Mouse (Mus musculus) natural killer cell, adult 2 months (primary cell): ENCODE data around the gene Oprm1.
"Not testable (repeated sequence)": the region's sequence is repeated elsewhere in the genome, so short reads cannot be mapped to it uniquely, and the experiment has no call there.

Experiments
- DNase-seq, 2 experiments: peaks; one replicate each; pipeline ENCODE4 v3.0.0; 2022; ENCODE audit warnings: low spot score in 2 of 2

Gene Oprm1

DNA sequence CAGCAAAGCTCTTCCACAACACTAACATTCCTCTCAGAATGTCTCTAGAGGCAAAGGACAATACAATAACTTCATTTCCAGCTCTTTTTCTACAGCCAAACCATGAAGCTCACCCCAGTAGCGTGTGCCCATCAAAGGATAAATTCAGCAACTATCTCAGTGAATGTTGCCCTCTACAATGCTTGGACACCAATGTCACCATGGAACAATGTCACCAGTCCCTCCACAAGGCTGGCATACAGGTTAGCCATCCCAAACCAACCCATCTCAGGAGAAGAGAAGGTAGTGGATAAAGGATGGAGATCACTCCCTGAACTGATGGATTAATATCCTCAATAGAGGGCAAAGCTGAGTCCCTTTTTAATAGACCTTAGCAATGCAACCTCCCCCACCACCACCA, 220.4 kb downstream of the Oprm1 start:
- DNase-seq = no peak

DNA sequence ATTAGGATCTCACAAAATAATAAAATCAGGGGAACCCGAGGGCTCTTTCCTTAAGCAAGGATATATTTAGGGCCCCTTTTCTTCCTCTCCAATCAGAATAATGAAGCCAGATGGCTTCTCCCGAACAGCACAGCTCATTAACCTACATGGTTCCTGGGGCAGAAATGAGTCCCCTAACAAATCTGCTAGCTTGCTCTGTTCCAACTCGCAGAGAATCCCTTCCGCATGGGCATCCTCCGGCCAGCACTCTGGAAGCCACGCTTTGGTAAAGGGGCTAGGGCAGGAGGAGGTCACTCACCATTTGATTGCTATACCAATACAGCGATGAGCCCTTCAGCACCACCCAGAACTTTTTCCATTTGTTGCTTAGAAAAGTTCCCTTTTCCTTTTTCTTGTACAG, 220.9 kb downstream of the Oprm1 start:
- no peak for DNase-seq

DNA sequence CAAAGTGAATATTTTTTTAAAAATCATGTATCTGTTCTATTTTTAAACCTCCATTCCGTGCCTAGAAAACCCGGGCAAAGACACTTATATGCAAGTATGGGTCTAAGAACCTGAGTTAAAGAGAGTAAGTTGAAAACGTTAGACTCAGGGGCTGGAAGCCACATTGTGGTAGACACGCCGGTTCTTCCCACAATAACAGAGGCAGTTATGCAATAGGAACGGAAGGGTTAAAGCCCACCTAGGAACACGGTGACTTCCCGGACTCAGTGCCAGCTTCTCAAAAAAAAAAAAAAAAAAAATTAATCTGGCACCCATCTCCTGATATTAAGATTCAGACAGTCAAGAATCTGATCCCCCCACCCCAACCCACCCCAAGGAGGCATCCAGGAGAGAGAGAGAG, 221.5 kb downstream of the Oprm1 start:
- no peak for DNase-seq

DNA sequence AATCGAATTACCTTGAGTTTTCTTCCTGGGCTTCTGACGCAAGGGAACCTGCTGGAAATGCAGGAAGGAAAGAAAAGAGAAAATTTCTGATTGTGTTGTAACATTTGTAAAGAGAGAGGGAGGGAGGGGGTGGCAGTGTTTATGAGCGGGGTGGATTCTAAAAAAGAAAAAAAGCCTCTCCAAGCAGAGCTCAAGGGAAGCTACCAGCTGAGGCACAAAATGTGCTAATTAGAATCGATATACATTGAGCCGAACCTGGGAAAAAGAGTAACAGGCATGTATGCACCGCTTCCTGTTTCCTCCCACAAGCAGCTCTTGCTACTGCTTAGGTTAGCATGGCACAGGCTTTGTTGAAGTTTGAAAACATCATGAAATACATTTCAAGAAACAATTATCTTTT, 221.9 kb downstream of the Oprm1 start:
- DNase-seq = no peak

GRCm38 (mm10) chr10:6982751-6983151, 224.4 kb downstream of the Oprm1 start:
- peak; percentile 66 to 71 for DNase-seq

DNA sequence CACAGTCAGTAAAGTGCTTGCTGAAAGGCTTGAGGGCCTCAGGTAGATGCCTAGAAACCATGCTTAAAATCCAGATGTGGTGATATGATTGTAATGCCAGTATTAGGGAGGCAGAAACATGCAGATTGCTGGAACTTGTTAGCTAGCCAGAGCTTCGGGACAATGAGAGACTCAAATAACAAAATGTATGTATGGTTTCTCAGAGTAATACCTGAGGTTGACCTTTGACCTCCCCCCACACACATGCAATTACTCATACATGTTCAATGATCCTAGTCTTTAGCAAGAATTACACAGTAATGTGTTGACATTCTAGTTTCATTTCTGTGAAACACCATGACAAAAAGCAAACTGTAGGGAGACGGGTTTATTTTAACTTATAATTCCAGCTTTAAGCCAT, 225.1 kb downstream of the Oprm1 start:
- DNase-seq = no peak

GRCm38 (mm10) chr10:6986246-6986645, 227.9 kb downstream of the Oprm1 start:
- no peak for DNase-seq

- DNase-seq = peak; percentile 35 to 53
Measured at GRCm38 (mm10) chr10:6987399-6988098, 229.2 kb downstream of the Oprm1 start.

- DNase-seq = peak; percentile 70 to 83
Measured at GRCm38 (mm10) chr10:6988555-6988954, 230.2 kb downstream of the Oprm1 start.

GRCm38 (mm10) chr10:6996895-6997294, 238.6 kb downstream of the Oprm1 start:
- no peak for DNase-seq

GRCm38 (mm10) chr10:6998576-6999250, 240.4 kb downstream of the Oprm1 start:
- DNase-seq = no peak

DNA sequence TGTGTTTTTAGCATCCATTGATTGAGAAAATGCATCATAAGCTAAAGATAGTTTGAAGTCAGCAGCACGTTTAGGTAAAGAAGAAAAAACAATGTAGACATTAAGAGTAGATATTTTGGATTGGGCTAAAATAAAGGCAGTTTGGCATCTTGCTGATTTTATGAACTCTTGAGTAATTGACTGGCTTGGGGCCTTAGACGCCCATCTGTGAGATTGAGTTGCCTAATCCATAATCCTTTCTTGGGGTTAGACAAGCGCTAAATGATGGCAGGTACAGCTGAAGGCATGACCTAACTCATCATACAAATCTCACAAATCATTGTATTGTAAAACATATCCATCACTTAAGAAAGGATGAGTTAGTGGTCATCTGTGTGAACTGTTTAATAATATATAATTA, 241.0 kb downstream of the Oprm1 start:
- DNase-seq = no peak

DNA sequence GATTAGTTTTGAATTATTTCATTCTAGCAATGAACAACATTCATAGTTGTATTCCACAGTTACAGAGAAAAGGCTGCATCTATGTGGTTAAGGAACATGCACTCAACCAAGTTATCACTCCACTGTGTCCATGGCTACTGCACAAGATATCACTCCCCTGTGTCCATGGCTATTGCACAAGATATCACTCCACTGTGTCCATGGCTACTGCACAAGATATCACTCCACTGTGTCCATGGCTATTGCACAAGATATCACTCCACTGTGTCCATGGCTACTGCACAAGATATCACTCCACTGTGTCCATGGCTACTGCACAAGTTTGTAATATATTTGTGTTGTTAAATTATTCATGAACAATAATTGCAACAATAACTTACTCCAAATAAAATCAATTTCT, 245.6 kb downstream of the Oprm1 start:
- not testable (repeated sequence) for DNase-seq

DNA sequence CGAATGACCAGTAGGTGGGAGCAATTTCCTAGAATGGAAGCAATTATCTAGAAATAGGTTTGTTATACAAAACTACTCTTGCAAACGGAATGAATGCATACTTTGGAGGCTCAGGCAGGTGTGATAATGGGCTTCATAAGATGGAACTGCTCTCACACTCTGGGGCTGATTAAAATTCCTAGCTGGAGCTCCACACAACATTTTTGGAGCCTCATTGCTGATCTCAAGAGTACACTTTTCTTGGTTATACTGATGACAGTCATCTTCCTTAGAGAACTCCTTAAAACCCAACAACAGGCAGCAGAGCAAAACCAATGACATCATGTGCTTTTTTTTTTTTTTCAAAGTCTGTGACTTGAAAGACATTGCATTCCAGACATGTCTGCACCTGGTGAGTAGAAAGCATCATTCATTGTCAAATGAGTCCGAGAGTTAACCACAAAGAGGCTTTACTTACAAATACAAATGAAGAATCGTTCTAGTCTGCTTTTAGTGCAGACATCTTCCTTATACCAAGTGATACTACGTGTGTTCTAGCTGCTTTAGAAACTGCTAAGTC, 246.8 kb downstream of the Oprm1 start:
- no peak for DNase-seq

DNA sequence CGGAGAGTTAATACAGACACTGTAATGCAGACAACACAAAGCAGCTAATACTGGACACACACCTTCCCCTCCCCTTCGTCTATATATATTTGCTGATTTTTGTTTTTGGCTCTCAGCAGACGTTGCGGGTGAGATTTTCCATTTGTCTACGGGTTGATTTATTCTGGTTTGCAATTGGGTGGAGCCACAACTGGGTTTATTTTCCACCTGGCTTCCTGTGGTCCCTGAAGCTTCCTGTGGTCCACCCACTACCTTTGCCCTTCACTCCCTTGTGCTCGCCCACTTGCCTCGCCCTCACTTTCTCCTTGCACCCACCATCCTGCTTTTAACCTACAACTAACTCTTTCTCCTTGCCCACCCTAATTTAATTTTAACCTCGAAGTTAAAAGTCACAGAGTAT, 252.2 kb downstream of the Oprm1 start:
- peak; percentile 2 to 9 for DNase-seq

GRCm38 (mm10) chr10:7015199-7015598, 256.9 kb downstream of the Oprm1 start:
- DNase-seq = no peak

DNA sequence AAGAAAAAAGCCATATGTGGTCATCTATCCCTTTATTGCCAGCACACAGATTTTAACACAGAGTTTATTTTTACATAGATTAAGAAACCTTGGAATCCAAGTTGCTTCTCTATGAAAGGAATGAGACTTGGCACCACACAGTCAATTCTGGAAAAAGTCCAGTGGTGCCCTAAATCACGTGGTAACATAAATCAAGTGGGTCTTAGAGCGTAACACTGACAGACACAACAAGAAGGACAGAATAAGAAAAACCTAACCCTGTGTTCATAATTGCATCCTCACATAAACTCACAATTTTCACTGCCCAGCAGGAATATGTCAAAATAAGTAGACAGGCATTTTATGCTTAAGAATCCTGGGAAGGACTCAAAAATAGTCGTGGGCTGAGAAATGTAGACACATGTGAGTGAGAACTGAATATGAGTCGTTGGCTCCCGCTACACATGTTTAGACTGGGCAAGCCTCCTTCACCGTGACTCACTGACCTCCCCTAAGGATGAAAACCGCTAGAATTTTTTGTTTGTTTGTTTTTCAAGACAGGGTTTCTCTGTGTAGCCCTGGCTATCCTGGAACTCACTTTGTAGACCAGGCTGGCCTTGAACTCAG, 261.6 kb downstream of the Oprm1 start:
- no peak for DNase-seq

DNA sequence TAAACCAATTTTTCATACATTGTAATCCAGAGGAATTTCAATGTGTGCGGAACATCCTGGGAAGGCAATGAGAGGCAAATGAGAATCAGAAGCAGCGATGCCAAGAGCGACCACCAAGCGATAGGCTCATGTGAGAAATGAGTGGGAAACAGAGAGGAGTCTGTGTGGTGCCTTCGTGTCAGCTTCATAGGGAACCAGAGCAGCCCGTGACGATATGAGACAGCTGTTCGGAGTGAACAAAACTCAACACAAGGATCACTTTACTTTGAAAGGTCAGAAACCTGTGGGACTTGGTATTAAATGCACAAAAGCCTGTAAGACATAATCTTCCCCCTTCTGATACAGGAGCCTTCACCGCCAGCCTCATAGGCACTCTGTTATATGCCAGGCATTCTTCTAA, 262.2 kb downstream of the Oprm1 start:
- no peak for DNase-seq

GRCm38 (mm10) chr10:7025028-7025427, 266.7 kb downstream of the Oprm1 start:
- no peak for DNase-seq

- no peak for DNase-seq
Measured at GRCm38 (mm10) chr10:7033459-7033858, 275.2 kb downstream of the Oprm1 start.

- no peak for DNase-seq
Measured at GRCm38 (mm10) chr10:7035547-7035946, 277.2 kb downstream of the Oprm1 start.

GRCm38 (mm10) chr10:7037194-7037593, 278.9 kb downstream of the Oprm1 start:
- DNase-seq = no peak

GRCm38 (mm10) chr10:7041032-7041431, 282.7 kb downstream of the Oprm1 start:
- no peak for DNase-seq
